Mouse (Mus musculus) neural tube, embryonic 15.5 days (tissue): ENCODE results near the gene Gcg. TPM values are rescaled to one million over a fixed set of nuclear protein-coding genes. Genes with fewer than 3 reads are reported as not detected.

Experiments used
- ATAC-seq: fragments of 200-750 bp; cut with Nextera tagmentation; 2 replicates; pipeline ENCODE4 v1.8.0; 2017; ENCODE audit warnings: mild to moderate bottlenecking, moderate TSS enrichment, moderate library complexity; ENCODE audit not compliant: low FRiP score
- H3K27ac ChIP-seq: fragments of 300-500 bp; sonication (generic); replicated peaks from 2 replicates; pipeline ENCODE4 v1.5.1; 2015; ENCODE audit warnings: mild to moderate bottlenecking, inconsistent platforms
- H3K27me3 ChIP-seq: fragments of 300-500 bp; sonication (generic); replicated peaks from 2 replicates; pipeline ENCODE4 v1.6.1; 2015; ENCODE audit warnings: inconsistent platforms
- H3K36me3 ChIP-seq: fragments of 300-500 bp; sonication (generic); 2 replicates; pipeline ENCODE4 v1.6.1; 2015; ENCODE audit warnings: inconsistent platforms
- H3K4me1 ChIP-seq: fragments of 300-500 bp; sonication (generic); 2 replicates; pipeline ENCODE4 v1.6.1; 2015; ENCODE audit warnings: inconsistent platforms
- H3K4me2 ChIP-seq: fragments of 300-500 bp; sonication (generic); 2 replicates; pipeline ENCODE4 v1.6.1; 2015; ENCODE audit warnings: inconsistent platforms, mild to moderate bottlenecking, moderate library complexity
- H3K4me3 ChIP-seq: fragments of 300-500 bp; sonication (generic); replicated peaks from 2 replicates; pipeline ENCODE4 v1.5.1; 2015; ENCODE audit warnings: mild to moderate bottlenecking, inconsistent platforms
- H3K9ac ChIP-seq: fragments of 300-500 bp; sonication (generic); replicated peaks from 2 replicates; pipeline ENCODE4 v1.6.1; 2015; ENCODE audit warnings: mild to moderate bottlenecking, inconsistent platforms
- H3K9me3 ChIP-seq: fragments of 300-500 bp; sonication (generic); replicated peaks from 2 replicates; pipeline ENCODE4 v1.6.1; 2016; ENCODE audit warnings: inconsistent platforms
- WGBS: fragments of 180-500 bp; shearing (Covaris S2); methylation state at CpG from one replicate; pipeline ENCODE4 v1.1.7; 2015; ENCODE audit warnings: mixed read lengths; 5-methylcytosine and 5-hydroxymethylcytosine counted together
- polyA plus RNA-seq: library from polyadenylated mRNA; unstranded; fragments of >200 nt; fragmentation: Nextera tagmentation; extraction: Ambion mirVana; gene quantifications from 2 replicates; pipeline ENCODE4 v1.2.1, GENCODE M21; 2015

Gene Gcg
- polyA plus RNA-seq, 1 experiment from 2014 or later, result 0.33 TPM

GRCm38 (mm10) chr2:62497333-62498002 is 14.0 kb upstream of the Gcg start:
- Histone ChIP-seq H3K27me3 (no peaks in the 10 kb centered on the region), H3K4me2 (no peak overlapping the region), H3K36me3 (no peaks in the 10 kb centered on the region), H3K9ac (no peak overlapping the region), H3K4me1 (no peaks in the 10 kb centered on the region), H3K27ac (no peak overlapping the region), H3K9me3 (no peaks in the 10 kb centered on the region), H3K4me3 (no peak overlapping the region)
- 69% methylated on average over 5 of the region's 5 CpGs for WGBS
- ATAC-seq, result no peak

GRCm38 (mm10) chr2:62495407-62495806 is 12.0 kb upstream of the Gcg start:
- no peaks in the 10 kb centered on the region for H3K27me3 ChIP-seq
- ATAC-seq, result no peak
- H3K36me3 ChIP-seq, result no peaks in the 10 kb centered on the region
- WGBS, result 77% methylated on average over 4 of the region's 4 CpGs
- no peak overlapping the region for H3K27ac ChIP-seq
- H3K4me1 ChIP-seq, result no peaks in the 10 kb centered on the region
- no peaks in the 10 kb centered on the region for H3K9me3 ChIP-seq
- H3K4me2 ChIP-seq, result no peak overlapping the region
- H3K4me3 ChIP-seq, result no peak overlapping the region
- H3K9ac ChIP-seq, result no peak overlapping the region

GRCm38 (mm10) chr2:62489832-62490231 is 6.4 kb upstream of the Gcg start:
- no peak overlapping the region for H3K4me2 ChIP-seq
- ATAC-seq, result no peak
- H3K27me3 ChIP-seq, result no peaks in the 10 kb centered on the region
- H3K36me3 ChIP-seq, result no peaks in the 10 kb centered on the region
- no peak overlapping the region for H3K9ac ChIP-seq
- no peaks in the 10 kb centered on the region for H3K9me3 ChIP-seq
- 89% methylated on average over 6 of the region's 6 CpGs for WGBS
- no peak overlapping the region for H3K27ac ChIP-seq
- H3K4me3 ChIP-seq, result no peak overlapping the region
- H3K4me1 ChIP-seq, result no peaks in the 10 kb centered on the region

GRCm38 (mm10) chr2:62484906-62485305 is 1.5 kb upstream of the Gcg start:
- H3K4me2 ChIP-seq, result no peak overlapping the region
- no peak overlapping the region for H3K27ac ChIP-seq
- no peak overlapping the region for H3K9ac ChIP-seq
- WGBS, result 89% methylated on average over 3 of the region's 3 CpGs
- H3K27me3 ChIP-seq, result no peaks in the 10 kb centered on the region
- no peak for ATAC-seq
- no peak overlapping the region for H3K4me3 ChIP-seq
- no peaks in the 10 kb centered on the region for H3K36me3 ChIP-seq
- no peaks in the 10 kb centered on the region for H3K4me1 ChIP-seq
- H3K9me3 ChIP-seq, result no peaks in the 10 kb centered on the region

GRCm38 (mm10) chr2:62480285-62481198 is 2.9 kb downstream of the Gcg start:
- Histone ChIP-seq H3K9ac (no peak overlapping the region), H3K27ac (no peak overlapping the region), H3K9me3 (no peaks in the 10 kb centered on the region), H3K4me2 (no peak overlapping the region), H3K36me3 (no peaks in the 10 kb centered on the region), H3K4me1 (no peaks in the 10 kb centered on the region), H3K4me3 (no peak overlapping the region), H3K27me3 (no peaks in the 10 kb centered on the region)
- ATAC-seq, result no peak
- WGBS, result 61% methylated on average over 9 of the region's 9 CpGs

GRCm38 (mm10) chr2:62469551-62469950 is 13.9 kb downstream of the Gcg start:
- Histone ChIP-seq H3K4me3 (no peak overlapping the region), H3K4me2 (no peak overlapping the region), H3K27ac (no peak overlapping the region), H3K36me3 (no peaks in the 10 kb centered on the region), H3K27me3 (no peaks in the 10 kb centered on the region), H3K4me1 (no peaks in the 10 kb centered on the region), H3K9me3 (no peaks in the 10 kb centered on the region), H3K9ac (no peak overlapping the region)
- WGBS, result 85% methylated on average over 9 of the region's 9 CpGs
- ATAC-seq, result no peak

- 81% methylated on average over 2 of the region's 2 CpGs for WGBS
- Histone ChIP-seq H3K4me2 (no peak overlapping the region), H3K4me1 (no peaks in the 10 kb centered on the region), H3K36me3 (no peaks in the 10 kb centered on the region), H3K27ac (no peak overlapping the region), H3K9ac (no peak overlapping the region), H3K27me3 (0 out of 2 replicates have a peak, but pooled peaks cover 5% of the 10 kb centered on the region), H3K4me3 (no peak overlapping the region), H3K9me3 (no peaks in the 10 kb centered on the region)
- no peak for ATAC-seq
Observed at GRCm38 (mm10) chr2:62463287-62463686, 20.2 kb downstream of the Gcg start.

GRCm38 (mm10) chr2:62462174-62462573 is 21.3 kb downstream of the Gcg start:
- WGBS, result 78% methylated on average over 2 of the region's 2 CpGs
- Histone ChIP-seq H3K4me1 (no peaks in the 10 kb centered on the region), H3K36me3 (no peaks in the 10 kb centered on the region), H3K9me3 (no peaks in the 10 kb centered on the region), H3K4me2 (no peak overlapping the region), H3K4me3 (no peak overlapping the region), H3K27me3 (0 out of 2 replicates have a peak, but pooled peaks cover 5% of the 10 kb centered on the region), H3K27ac (no peak overlapping the region), H3K9ac (no peak overlapping the region)
- ATAC-seq, result no peak

GRCm38 (mm10) chr2:62460815-62461450 is 22.5 kb downstream of the Gcg start:
- no peak overlapping the region for H3K27ac ChIP-seq
- WGBS, result 91% methylated on average over 12 of the region's 12 CpGs
- 0 out of 2 replicates have a peak, but pooled peaks cover 5% of the 10 kb centered on the region for H3K27me3 ChIP-seq
- ATAC-seq, result no peak
- no peaks in the 10 kb centered on the region for H3K4me1 ChIP-seq
- no peak overlapping the region for H3K4me3 ChIP-seq
- H3K9ac ChIP-seq, result no peak overlapping the region
- H3K9me3 ChIP-seq, result no peaks in the 10 kb centered on the region
- no peaks in the 10 kb centered on the region for H3K36me3 ChIP-seq
- no peak overlapping the region for H3K4me2 ChIP-seq

GRCm38 (mm10) chr2:62460231-62460710 is 23.2 kb downstream of the Gcg start:
- Histone ChIP-seq H3K27ac (no peak overlapping the region), H3K36me3 (no peaks in the 10 kb centered on the region), H3K4me3 (no peak overlapping the region), H3K4me2 (no peak overlapping the region), H3K9me3 (no peaks in the 10 kb centered on the region), H3K4me1 (no peaks in the 10 kb centered on the region), H3K9ac (no peak overlapping the region), H3K27me3 (0 out of 2 replicates have a peak, but pooled peaks cover 5% of the 10 kb centered on the region)
- no peak for ATAC-seq
- 77% methylated on average over 7 of the region's 7 CpGs for WGBS

- H3K9me3 ChIP-seq, result no peaks in the 10 kb centered on the region
- no peak overlapping the region for H3K4me3 ChIP-seq
- H3K4me2 ChIP-seq, result no peak overlapping the region
- no peak overlapping the region for H3K27ac ChIP-seq
- H3K36me3 ChIP-seq, result no peaks in the 10 kb centered on the region
- no peak overlapping the region for H3K9ac ChIP-seq
- 65% methylated on average over 18 of the region's 18 CpGs for WGBS
- no peak for ATAC-seq
- no peaks in the 10 kb centered on the region for H3K4me1 ChIP-seq
- 0 out of 2 replicates have a peak, but pooled peaks cover 5% of the 10 kb centered on the region for H3K27me3 ChIP-seq
Observed at GRCm38 (mm10) chr2:62459241-62460174, 23.9 kb downstream of the Gcg start.
